Mouse (Mus musculus) limb, embryonic 11.5 days (tissue): ENCODE results near the gene Ppp2r5c. TPM values are rescaled to one million over a fixed set of nuclear protein-coding genes. Genes with fewer than 3 reads are reported as not detected.

Source experiments
- ATAC-seq: fragments of 200-750 bp; cut with Nextera tagmentation; 2 replicates; pipeline ENCODE4 v1.8.0; 2017; ENCODE audit warnings: low read depth; ENCODE audit not compliant: insufficient number of reproducible peaks, low FRiP score, low TSS enrichment
- DNase-seq: peaks from one replicate; pipeline ENCODE4 v3.0.0-alpha.2; 2015; ENCODE audit warnings: low spot score
- H3K27ac ChIP-seq: fragments of 300-500 bp; sonication (generic); replicated peaks from 2 replicates; pipeline ENCODE4 v1.5.1; 2014; ENCODE audit warnings: low read depth, mild to moderate bottlenecking, low read length
- H3K27me3 ChIP-seq: fragments of 300-500 bp; sonication (generic); 2 replicates; pipeline ENCODE4 v1.6.1; 2014; ENCODE audit warnings: mild to moderate bottlenecking, low read length, mixed read lengths; ENCODE audit not compliant: control insufficient read depth, insufficient read depth
- H3K36me3 ChIP-seq: fragments of 300-500 bp; sonication (generic); 2 replicates; pipeline ENCODE4 v1.6.1; 2014; ENCODE audit warnings: mild to moderate bottlenecking, low read length, moderate library complexity, mixed read lengths; ENCODE audit not compliant: control insufficient read depth, insufficient read depth
- H3K4me1 ChIP-seq: fragments of 300-500 bp; sonication (generic); 2 replicates; pipeline ENCODE4 v1.6.1; 2014; ENCODE audit warnings: low read length, mixed read lengths; ENCODE audit not compliant: control insufficient read depth, insufficient read depth
- H3K4me2 ChIP-seq: fragments of 300-500 bp; sonication (generic); 2 replicates; pipeline ENCODE4 v1.6.1; 2014; ENCODE audit warnings: low read depth, mild to moderate bottlenecking, moderate library complexity; ENCODE audit not compliant: severe bottlenecking
- H3K4me3 ChIP-seq: fragments of 300-500 bp; sonication (generic); 2 replicates; pipeline ENCODE4 v1.5.1; 2014; ENCODE audit warnings: low read depth, low read length
- H3K9ac ChIP-seq: fragments of 300-500 bp; sonication (generic); 2 replicates; pipeline ENCODE4 v1.6.1; 2014; ENCODE audit warnings: mild to moderate bottlenecking, low read length
- H3K9me3 ChIP-seq: fragments of 300-500 bp; sonication (generic); 2 replicates; pipeline ENCODE4 v1.6.1; 2016; ENCODE audit warnings: low read length; ENCODE audit not compliant: control insufficient read depth
- WGBS: fragments of 180-500 bp; shearing (Covaris S2); extraction: QIAGEN DNeasy Blood & Tissue Kit; methylation state at CpG from one replicate; pipeline ENCODE4 v1.1.7; 2014; 5-methylcytosine and 5-hydroxymethylcytosine counted together
- polyA plus RNA-seq: library from polyadenylated mRNA; unstranded; fragments of >200 nt; fragmentation: Nextera tagmentation; extraction: Ambion mirVana; gene quantifications from 2 replicates; pipeline ENCODE4 v1.2.1, GENCODE M21; 2014

The Ppp2r5c gene
- polyA plus RNA-seq, 1 experiment from 2014 or later: 158 TPM

GRCm38 (mm10) chr12:110504793-110505192 lies 57.9 kb downstream of the Ppp2r5c start:
- DNase-seq (no peak), ATAC-seq (no peak)
- WGBS: 30% methylated on average over 3 of the region's 3 CpGs
- H3K27me3 ChIP-seq: no peaks in the 10 kb centered on the region
- H3K4me3 ChIP-seq: no peak overlapping the region
- H3K4me2 ChIP-seq: no peak overlapping the region
- no peaks in the 10 kb centered on the region for H3K36me3 ChIP-seq
- no peaks in the 10 kb centered on the region for H3K9me3 ChIP-seq
- H3K9ac ChIP-seq: no peak overlapping the region
- no peak overlapping the region for H3K27ac ChIP-seq
- H3K4me1 ChIP-seq: peaks cover 11% of the 10 kb centered on the region; the same call in 1 of the 2 replicates

- peaks cover 11% of the 10 kb centered on the region; the same call in 1 of the 2 replicates for H3K4me1 ChIP-seq
- no peaks in the 10 kb centered on the region for H3K9me3 ChIP-seq
- H3K9ac ChIP-seq: no peak overlapping the region
- no peak overlapping the region for H3K27ac ChIP-seq
- no peak overlapping the region for H3K4me3 ChIP-seq
- ATAC-seq (no peak), DNase-seq (no peak)
- no peak overlapping the region for H3K4me2 ChIP-seq
- no peaks in the 10 kb centered on the region for H3K27me3 ChIP-seq
- WGBS: 86% methylated on average over 5 of the region's 5 CpGs
- no peaks in the 10 kb centered on the region for H3K36me3 ChIP-seq
Observed at GRCm38 (mm10) chr12:110506046-110506445, 59.1 kb downstream of the Ppp2r5c start.

- H3K4me1 ChIP-seq: peaks cover 11% of the 10 kb centered on the region; the same call in 1 of the 2 replicates
- no peak for ATAC-seq
- H3K27me3 ChIP-seq: no peaks in the 10 kb centered on the region
- no peak for DNase-seq
- no peaks in the 10 kb centered on the region for H3K36me3 ChIP-seq
- 62% methylated on average over 9 of the region's 9 CpGs for WGBS
- no peak overlapping the region for H3K4me2 ChIP-seq
- no peak overlapping the region for H3K9ac ChIP-seq
- no peaks in the 10 kb centered on the region for H3K9me3 ChIP-seq
- no peak overlapping the region for H3K4me3 ChIP-seq
- H3K27ac ChIP-seq: no peak overlapping the region
Observed at GRCm38 (mm10) chr12:110507714-110508297, 60.9 kb downstream of the Ppp2r5c start.

GRCm38 (mm10) chr12:110508680-110509079 lies 61.8 kb downstream of the Ppp2r5c start:
- no peaks in the 10 kb centered on the region for H3K36me3 ChIP-seq
- H3K27me3 ChIP-seq: no peaks in the 10 kb centered on the region
- H3K4me1 ChIP-seq: peaks cover 11% of the 10 kb centered on the region; the same call in 1 of the 2 replicates
- no peak overlapping the region for H3K9ac ChIP-seq
- no peak overlapping the region for H3K27ac ChIP-seq
- WGBS: 81% methylated on average over 5 of the region's 5 CpGs
- no peak for ATAC-seq
- H3K4me2 ChIP-seq: no peak overlapping the region
- H3K9me3 ChIP-seq: no peaks in the 10 kb centered on the region
- no peak for DNase-seq
- no peak overlapping the region for H3K4me3 ChIP-seq

- Histone ChIP-seq H3K4me1 (0 out of 2 replicates have a peak, but pooled peaks cover 3% of the 10 kb centered on the region), H3K9me3 (no peaks in the 10 kb centered on the region), H3K9ac (no peak overlapping the region), H3K27ac (no peak overlapping the region), H3K27me3 (no peaks in the 10 kb centered on the region), H3K4me3 (no peak overlapping the region), H3K4me2 (no peak overlapping the region), H3K36me3 (no peaks in the 10 kb centered on the region)
- 76% methylated on average over 9 of the region's 9 CpGs for WGBS
- DNase-seq (no peak), ATAC-seq (no peak)
Observed at GRCm38 (mm10) chr12:110510171-110510871, 63.4 kb downstream of the Ppp2r5c start.

GRCm38 (mm10) chr12:110511201-110511600 lies 64.3 kb downstream of the Ppp2r5c start:
- Histone ChIP-seq H3K4me2 (no peak overlapping the region), H3K36me3 (no peaks in the 10 kb centered on the region), H3K27ac (no peak overlapping the region), H3K9me3 (no peaks in the 10 kb centered on the region), H3K27me3 (no peaks in the 10 kb centered on the region), H3K9ac (no peak overlapping the region), H3K4me1 (0 out of 2 replicates have a peak, but pooled peaks cover 3% of the 10 kb centered on the region), H3K4me3 (no peak overlapping the region)
- 84% methylated on average over 12 of the region's 12 CpGs for WGBS
- DNase-seq: no peak
- ATAC-seq: no peak

GRCm38 (mm10) chr12:110511856-110512433 lies 65.0 kb downstream of the Ppp2r5c start:
- no peaks in the 10 kb centered on the region; the same call in 1 of the 2 replicates for H3K36me3 ChIP-seq
- H3K27ac ChIP-seq: no peak overlapping the region
- DNase-seq: no peak
- 0 out of 2 replicates have a peak, but pooled peaks cover 3% of the 10 kb centered on the region for H3K4me1 ChIP-seq
- ATAC-seq: no peak
- no peak overlapping the region for H3K4me2 ChIP-seq
- no peaks in the 10 kb centered on the region for H3K9me3 ChIP-seq
- no peak overlapping the region for H3K9ac ChIP-seq
- no peak overlapping the region for H3K4me3 ChIP-seq
- H3K27me3 ChIP-seq: no peaks in the 10 kb centered on the region
- 61% methylated on average over 9 of the region's 9 CpGs for WGBS

GRCm38 (mm10) chr12:110512884-110513283 lies 66.0 kb downstream of the Ppp2r5c start:
- ATAC-seq: no peak
- no peak overlapping the region for H3K4me3 ChIP-seq
- no peak overlapping the region for H3K9ac ChIP-seq
- H3K27ac ChIP-seq: no peak overlapping the region
- no peaks in the 10 kb centered on the region for H3K9me3 ChIP-seq
- H3K36me3 ChIP-seq: peaks cover 5% of the 10 kb centered on the region; the same call in 1 of the 2 replicates
- H3K4me1 ChIP-seq: 0 out of 2 replicates have a peak, but pooled peaks cover 3% of the 10 kb centered on the region
- no peak overlapping the region for H3K4me2 ChIP-seq
- DNase-seq: no peak
- H3K27me3 ChIP-seq: no peaks in the 10 kb centered on the region
- 92% methylated on average over 7 of the region's 7 CpGs for WGBS
